Mouse (Mus musculus): Measurements from ENCODE around the gene Syt7. TPM values are rescaled to one million over a fixed set of nuclear protein-coding genes. Genes with fewer than 3 reads are reported as not detected.

Gene Syt7
- polyA plus RNA-seq, 1 experiment: 11.0 TPM

DNA sequence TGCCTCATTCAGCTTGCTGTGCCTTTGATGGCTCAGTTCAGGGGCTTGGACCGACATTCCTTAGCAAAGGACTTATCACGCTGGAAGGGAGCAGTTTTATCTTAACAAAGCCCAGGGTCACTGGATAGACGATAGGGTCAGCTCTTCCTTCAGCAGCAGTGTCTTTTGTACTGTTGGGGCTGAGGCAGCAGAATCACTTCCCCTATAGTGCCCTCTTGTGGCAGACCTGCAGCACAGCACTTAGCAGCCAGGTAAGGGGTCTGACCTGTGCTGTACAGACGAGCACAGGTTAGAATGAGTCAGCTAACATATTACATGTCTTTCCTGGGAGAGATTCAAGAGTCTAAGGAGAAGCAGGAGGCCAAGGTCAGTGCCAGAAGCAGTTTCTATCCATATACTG is 113.7 kb downstream of the Syt7 start:
- H3K36me3 ChIP-seq (ENCODE audit: control insufficient read depth, insufficient read depth, low read length): peaks cover 2% of the 10 kb centered on the region; the same call in 1 of the 2 replicates
- H3K4me1 ChIP-seq (ENCODE audit: control insufficient read depth, insufficient read depth, low read length): no peaks in the 10 kb centered on the region
- H3K4me3 ChIP-seq (ENCODE audit: control insufficient read depth, low read depth, low read length): no peak overlapping the region
- no peaks in the 10 kb centered on the region for H3K27me3 ChIP-seq (ENCODE audit: control insufficient read depth, insufficient read depth, low read length)
- TF ChIP-seq CTCF (IDR thresholded peaks at IDR 0.05; ENCODE audit: control insufficient read depth, insufficient read depth, insufficient replicate concordance, low read depth, low read length): peak; percentile 92; the same call in 1 of the 2 replicates
- no peak for TF ChIP-seq POLR2A (IDR thresholded peaks at IDR 0.05; ENCODE audit: control insufficient read depth, low read depth, low read length)
- H3K27ac ChIP-seq (ENCODE audit: control insufficient read depth, insufficient read depth, low read depth, low read length): no peak overlapping the region

Other genes with a start within 250 kb of the Syt7 start
- 32.6 and 35.4 TPM in 2 replicates for gene Fads1, start 206.2 kb upstream of the Syt7 start, polyA plus RNA-seq (2012; rRNA removed)
- 329 and 331 TPM in 2 replicates for gene Tmem258, start 185.1 kb upstream of the Syt7 start, polyA plus RNA-seq (2012; rRNA removed)
- gene Fen1, start 184.9 kb upstream of the Syt7 start, polyA plus RNA-seq (2012; rRNA removed): 28.7 and 29.7 TPM in 2 replicates
- gene Myrf, start 148.3 kb upstream of the Syt7 start, polyA plus RNA-seq (2012; rRNA removed): 3.2 and 3.9 TPM in 2 replicates
- 1.7 and 1.8 TPM in 2 replicates for gene Dagla, start 84.2 kb upstream of the Syt7 start, polyA plus RNA-seq (2012; rRNA removed)
- 27.1 and 28.9 TPM in 2 replicates for gene Lrrc10b, start 68.4 kb downstream of the Syt7 start, polyA plus RNA-seq (2012; rRNA removed)
- gene Ppp1r32, start 93.8 kb downstream of the Syt7 start, polyA plus RNA-seq (2012; rRNA removed): 398 and 401 TPM in 2 replicates
- gene Cpsf7, start 136.2 kb downstream of the Syt7 start, polyA plus RNA-seq (2012; rRNA removed): 30.4 and 33.1 TPM in 2 replicates
- gene Sdhaf2, start 137.1 kb downstream of the Syt7 start, polyA plus RNA-seq (2012; rRNA removed): 11.6 and 16.6 TPM in 2 replicates
- 37.4 and 39.5 TPM in 2 replicates for gene Tmem216, start 167.1 kb downstream of the Syt7 start, polyA plus RNA-seq (2012; rRNA removed)
- 27.0 and 34.2 TPM in 2 replicates for gene Cyb561a3, start 188.1 kb downstream of the Syt7 start, polyA plus RNA-seq (2012; rRNA removed)
- 18.3 and 24.5 TPM in 2 replicates for gene Tmem138, start 188.3 kb downstream of the Syt7 start, polyA plus RNA-seq (2012; rRNA removed)
- 91.2 and 95.5 TPM in 2 replicates for gene Ddb1, start 216.2 kb downstream of the Syt7 start, polyA plus RNA-seq (2012; rRNA removed)
- gene Tkfc, start 216.6 kb downstream of the Syt7 start, polyA plus RNA-seq (2012; rRNA removed): 166 and 174 TPM in 2 replicates
- gene Vwce, start 245.1 kb downstream of the Syt7 start, polyA plus RNA-seq (2012; rRNA removed): 1.3 and 2.2 TPM in 2 replicates